ENCODE assay signal across 14 mouse cellular contexts in the genomic region with DNA sequence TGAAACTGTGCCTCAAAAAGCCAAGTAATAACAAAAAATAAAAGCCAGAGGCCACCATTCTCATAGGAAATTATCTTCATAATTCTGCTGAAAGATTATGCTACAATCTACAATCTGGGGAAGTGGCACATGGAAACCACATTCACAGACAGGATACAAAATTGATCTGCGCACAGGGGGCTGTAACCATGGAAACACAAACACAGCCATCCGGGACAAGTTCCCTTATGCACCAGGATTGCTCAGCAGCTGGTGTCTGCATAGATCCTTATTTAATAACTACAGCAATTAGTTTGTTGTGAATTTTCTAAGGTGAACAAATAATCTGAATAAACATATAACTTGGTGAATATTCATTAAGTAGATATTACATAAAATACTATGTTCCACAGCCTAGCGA.
DNase-seq lines count a peak whose midpoint lies in the region; ATAC-seq lines count a peak whose summit lies in the region.
"Had no signal": no experiment of that assay in that cellular context is flagged by ENCODE, and none has a peak within 500 bp of the region (broad histone marks: within the 10 kb centered on the region; RNA-seq: fewer than 3 reads in every experiment).

No protein-coding gene starts in this region.

- DNase-seq in heart, adult 11 months, result peak; percentile 41
- no peak for DNase-seq in heart, postnatal 14 days
- peak; percentile 59 to 82 for DNase-seq in right cerebral cortex, postnatal 10 days (ENCODE audit: low spot score in 2 of 2)
- no peak for DNase-seq in right cerebral cortex, postnatal 4 days
- DNase-seq in urinary bladder, postnatal 10 days (ENCODE audit: low spot score), result no peak
- DNase-seq in adrenal gland, adult 2 months, result no peak
- DNase-seq in yolk sac, embryonic 10.5 days (ENCODE audit: low spot score), result no peak
- DNase-seq: adrenal gland, postnatal 14 days; cerebellum, adult 11 months; heart, postnatal 36 days; kidney, adult 8-10 months; lung, postnatal 14 days; right cerebral cortex, postnatal 14 days had no signal

- peak; percentile 31; the same call in 1 of the 2 replicates for ATAC-seq in megakaryocyte progenitor cell, adult 5-6 weeks (replicated peaks; ENCODE audit: poor library complexity)

- intact Hi-C loops in heart, postnatal 14 days (cut with DNase I), result no loop called here

Comparison
In these comparisons a context has a peak if more than half of its experiments do, and no peak if none do; other contexts are left out.
1. DNase-seq: peak in heart, adult 11 months (single experiment) and right cerebral cortex, postnatal 10 days (2 of 2); none in heart, postnatal 14 days (0 of 2), right cerebral cortex, postnatal 4 days (single experiment), urinary bladder, postnatal 10 days (single experiment), adrenal gland, adult 2 months (single experiment) and yolk sac, embryonic 10.5 days (single experiment).